Mouse (Mus musculus): ENCODE data around the gene Ecel1. TPM values are rescaled to one million over a fixed set of nuclear protein-coding genes. Genes with fewer than 3 reads are reported as not detected.

Gene Ecel1
- polyA plus RNA-seq, 1 experiment from 2014 or later, result 1.0 TPM

- H3K4me3 ChIP-seq, result no peak overlapping the region
- no peak for ATAC-seq (ENCODE audit: extremely low read depth, insufficient number of reproducible peaks, low FRiP score, low TSS enrichment)
- no peaks in the 10 kb centered on the region for H3K36me3 ChIP-seq
- no peaks in the 10 kb centered on the region for H3K4me1 ChIP-seq
- H3K4me2 ChIP-seq, result no peak overlapping the region
- peaks cover 23% of the 10 kb centered on the region for H3K27me3 ChIP-seq (replicated peaks)
- H3K27ac ChIP-seq (replicated peaks), result no peak overlapping the region
- H3K9me3 ChIP-seq, result no peaks in the 10 kb centered on the region
- H3K9ac ChIP-seq, result no peak overlapping the region
- 69% methylated on average over 4 of the region's 4 CpGs for WGBS
Measured at GRCm38 (mm10) chr1:87141550-87141949, 14.8 kb downstream of the Ecel1 start.

GRCm38 (mm10) chr1:87131803-87132202 lies 24.5 kb downstream of the Ecel1 start:
- Histone ChIP-seq H3K9ac (no peak overlapping the region), H3K4me3 (no peak overlapping the region), H3K27ac (replicated peaks) (no peak overlapping the region), H3K9me3 (no peaks in the 10 kb centered on the region), H3K4me2 (no peak overlapping the region), H3K27me3 (replicated peaks) (peaks cover 36% of the 10 kb centered on the region), H3K4me1 (peaks cover 5% of the 10 kb centered on the region), H3K36me3 (no peaks in the 10 kb centered on the region)
- no peak for ATAC-seq (ENCODE audit: extremely low read depth, insufficient number of reproducible peaks, low FRiP score, low TSS enrichment)
- 81% methylated on average over 4 of the region's 4 CpGs for WGBS

GRCm38 (mm10) chr1:87127206-87128030 lies 28.9 kb downstream of the Ecel1 start:
- Histone ChIP-seq H3K9ac (0 out of 2 replicates have a peak overlapping the region, but pooled peaks have one; percentile 40), H3K36me3 (no peaks in the 10 kb centered on the region), H3K27me3 (replicated peaks) (peaks cover 63% of the 10 kb centered on the region), H3K4me1 (peaks cover 5% of the 10 kb centered on the region), H3K27ac (replicated peaks) (no peak overlapping the region), H3K9me3 (no peaks in the 10 kb centered on the region), H3K4me3 (peak overlapping the region; percentile 34), H3K4me2 (peak overlapping the region; percentile 62)
- WGBS, result 5% methylated on average over 43 of the region's 43 CpGs
- ATAC-seq (ENCODE audit: extremely low read depth, insufficient number of reproducible peaks, low FRiP score, low TSS enrichment), result no peak

DNA sequence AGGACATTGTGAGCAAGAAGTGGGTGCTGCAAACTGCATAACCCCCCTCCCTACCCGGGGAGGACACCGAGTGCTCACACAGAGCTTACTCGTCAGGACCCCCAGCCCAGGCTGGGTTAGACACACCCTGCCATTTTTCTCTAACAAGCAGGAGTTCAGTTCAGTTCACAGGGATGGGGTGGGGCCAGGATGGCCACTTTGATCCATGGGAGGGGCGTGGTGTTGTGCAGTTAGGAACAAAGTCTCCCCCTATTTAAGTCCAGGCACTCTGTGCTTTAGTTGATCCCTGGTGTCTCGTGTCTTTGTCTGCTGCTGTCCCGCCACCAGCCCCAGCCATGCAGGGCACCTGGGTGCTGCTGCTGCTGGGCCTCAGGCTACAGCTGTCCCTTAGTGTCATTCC lies 31.6 kb downstream of the Ecel1 start, which contains the start of gene Akp3:
Gene Akp3, plus strand, starts transcription at position 301 of the 400 bp plus-strand sequence.
- H3K9ac ChIP-seq, result no peak within 1 kb of the TSS
- H3K4me3 ChIP-seq, result no peak within 1 kb of the TSS
- peaks cover 56% of the 10 kb centered on the region for H3K27me3 ChIP-seq (replicated peaks)
- H3K36me3 ChIP-seq, result no peaks in the 10 kb centered on the region
- ATAC-seq (ENCODE audit: extremely low read depth, insufficient number of reproducible peaks, low FRiP score, low TSS enrichment), result no peak
- no peak within 1 kb of the TSS for H3K4me2 ChIP-seq
- no peaks in the 10 kb centered on the region for H3K9me3 ChIP-seq
- H3K4me1 ChIP-seq, result peaks cover 5% of the 10 kb centered on the region
- 71% methylated on average over 6 of the region's 6 CpGs for WGBS
- no peak within 1 kb of the TSS for H3K27ac ChIP-seq (replicated peaks)

GRCm38 (mm10) chr1:87114784-87115183 lies 41.5 kb downstream of the Ecel1 start:
- 0 out of 2 replicates have a peak, but pooled peaks cover 3% of the 10 kb centered on the region for H3K4me1 ChIP-seq
- H3K36me3 ChIP-seq, result no peaks in the 10 kb centered on the region
- H3K9me3 ChIP-seq, result no peaks in the 10 kb centered on the region
- no peak overlapping the region for H3K4me2 ChIP-seq
- H3K4me3 ChIP-seq, result no peak overlapping the region
- no peak overlapping the region for H3K9ac ChIP-seq
- ATAC-seq (ENCODE audit: extremely low read depth, insufficient number of reproducible peaks, low FRiP score, low TSS enrichment), result no peak
- 62% methylated on average over 1 of the region's 1 CpGs for WGBS
- H3K27ac ChIP-seq (replicated peaks), result no peak overlapping the region
- no peaks in the 10 kb centered on the region for H3K27me3 ChIP-seq (replicated peaks)

DNA sequence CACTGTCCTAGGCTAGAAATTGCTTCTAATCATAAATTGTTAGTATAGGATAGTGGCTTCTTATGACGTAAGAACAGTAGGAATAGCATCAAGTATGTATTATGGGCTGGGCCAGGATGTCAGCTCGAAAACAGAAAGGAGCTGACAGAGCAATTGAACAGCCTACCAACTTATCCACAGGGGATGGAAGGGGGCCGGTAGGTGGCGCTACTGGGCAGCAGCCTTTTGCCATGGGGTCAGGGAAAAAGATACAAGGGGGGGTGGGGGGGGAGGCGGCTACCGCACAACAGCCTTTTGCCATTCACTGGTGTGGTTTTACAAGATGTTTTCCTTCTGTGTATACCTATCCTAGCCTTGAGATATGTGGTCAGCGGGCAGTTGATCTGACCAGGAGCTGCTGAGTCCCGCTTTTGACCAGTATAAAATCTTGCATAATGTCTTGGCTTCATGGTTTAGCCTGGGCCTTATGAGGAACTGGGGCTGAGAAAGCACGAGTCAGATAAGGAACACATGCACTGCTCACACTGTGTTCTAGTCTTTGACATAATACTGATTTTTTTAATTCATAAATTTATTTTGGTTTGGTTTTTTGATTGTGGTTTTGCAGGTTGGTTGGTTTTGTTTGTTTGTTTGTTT lies 44.5 kb downstream of the Ecel1 start:
- no peak overlapping the region for H3K9ac ChIP-seq
- H3K36me3 ChIP-seq, result no peaks in the 10 kb centered on the region
- 0 out of 2 replicates have a peak, but pooled peaks cover 3% of the 10 kb centered on the region for H3K4me1 ChIP-seq
- H3K4me2 ChIP-seq, result no peak overlapping the region
- H3K4me3 ChIP-seq, result no peak overlapping the region
- H3K27ac ChIP-seq (replicated peaks), result no peak overlapping the region
- no peaks in the 10 kb centered on the region for H3K27me3 ChIP-seq (replicated peaks)
- 36% methylated on average over 9 of the region's 9 CpGs for WGBS
- no peaks in the 10 kb centered on the region for H3K9me3 ChIP-seq
- no peak for ATAC-seq (ENCODE audit: extremely low read depth, insufficient number of reproducible peaks, low FRiP score, low TSS enrichment)

- Histone ChIP-seq H3K9me3 (no peaks in the 10 kb centered on the region), H3K27me3 (replicated peaks) (no peaks in the 10 kb centered on the region), H3K9ac (no peak overlapping the region), H3K4me1 (no peaks in the 10 kb centered on the region), H3K27ac (replicated peaks) (no peak overlapping the region), H3K4me2 (no peak overlapping the region), H3K4me3 (no peak overlapping the region), H3K36me3 (no peaks in the 10 kb centered on the region)
- 72% methylated on average over 4 of the region's 4 CpGs for WGBS
- ATAC-seq (ENCODE audit: extremely low read depth, insufficient number of reproducible peaks, low FRiP score, low TSS enrichment), result no peak
Measured at GRCm38 (mm10) chr1:87108564-87108963, 47.8 kb downstream of the Ecel1 start.

DNA sequence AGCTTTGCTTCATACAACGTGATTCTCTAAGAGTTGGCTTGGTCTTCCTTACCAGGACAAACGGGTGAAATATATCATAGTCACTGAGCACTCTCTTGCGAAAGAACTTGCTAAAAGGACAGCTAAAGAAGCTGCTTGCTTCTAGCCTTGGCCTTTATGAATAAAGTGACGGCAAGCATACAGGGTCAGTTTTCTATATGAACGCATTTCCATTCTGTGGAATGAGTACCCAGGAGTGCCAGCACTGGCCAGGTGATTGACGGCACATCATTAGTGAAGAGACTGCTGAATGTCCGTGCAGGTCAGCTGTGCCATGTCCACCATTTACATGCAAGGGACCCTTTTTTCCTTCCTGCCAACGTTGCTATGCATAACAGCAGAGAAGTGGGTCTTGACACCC lies 49.8 kb downstream of the Ecel1 start:
- H3K9ac ChIP-seq, result no peak overlapping the region
- no peaks in the 10 kb centered on the region for H3K36me3 ChIP-seq
- no peak for ATAC-seq (ENCODE audit: extremely low read depth, insufficient number of reproducible peaks, low FRiP score, low TSS enrichment)
- H3K27me3 ChIP-seq (replicated peaks), result no peaks in the 10 kb centered on the region
- H3K4me3 ChIP-seq, result no peak overlapping the region
- H3K4me2 ChIP-seq, result no peak overlapping the region
- no peaks in the 10 kb centered on the region for H3K9me3 ChIP-seq
- 68% methylated on average over 8 of the region's 8 CpGs for WGBS
- H3K4me1 ChIP-seq, result no peaks in the 10 kb centered on the region
- no peak overlapping the region for H3K27ac ChIP-seq (replicated peaks)

- H3K27me3 ChIP-seq (replicated peaks), result peaks cover 15% of the 10 kb centered on the region
- ATAC-seq (ENCODE audit: extremely low read depth, insufficient number of reproducible peaks, low FRiP score, low TSS enrichment), result no peak
- H3K36me3 ChIP-seq, result no peaks in the 10 kb centered on the region
- H3K4me1 ChIP-seq, result 0 out of 2 replicates have a peak, but pooled peaks cover under 1% of the 10 kb centered on the region
- WGBS, result 89% methylated on average over 1 of the region's 1 CpGs
- H3K27ac ChIP-seq (replicated peaks), result no peak overlapping the region
- no peak overlapping the region for H3K4me3 ChIP-seq
- H3K9ac ChIP-seq, result no peak overlapping the region
- H3K4me2 ChIP-seq, result no peak overlapping the region
- no peaks in the 10 kb centered on the region for H3K9me3 ChIP-seq
Measured at GRCm38 (mm10) chr1:87103936-87104335, 52.4 kb downstream of the Ecel1 start.

DNA sequence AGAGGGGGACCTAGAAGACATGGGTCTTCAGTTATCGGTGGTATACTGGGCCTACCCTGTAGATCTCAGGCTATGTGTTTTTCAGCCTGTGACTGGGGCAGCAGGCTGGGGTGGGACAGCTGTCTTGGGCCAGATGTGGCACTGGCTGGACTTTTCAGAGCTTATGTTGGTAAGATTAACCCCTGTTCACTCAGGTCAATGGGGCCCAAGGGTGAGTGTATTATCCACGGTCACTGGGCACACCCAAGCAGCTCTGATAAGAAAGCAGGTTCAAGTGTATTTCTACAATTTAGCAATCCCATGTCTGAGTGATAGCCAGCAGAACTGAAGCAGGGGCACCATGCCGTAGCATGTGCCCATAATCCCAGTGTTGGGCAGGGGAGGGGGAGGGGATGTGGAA lies 54.2 kb downstream of the Ecel1 start:
- Histone ChIP-seq H3K36me3 (no peaks in the 10 kb centered on the region), H3K27ac (replicated peaks) (no peak overlapping the region), H3K4me3 (no peak overlapping the region), H3K9ac (no peak overlapping the region), H3K4me1 (peaks cover 5% of the 10 kb centered on the region; the same call in 1 of the 2 replicates), H3K27me3 (replicated peaks) (peaks cover 24% of the 10 kb centered on the region), H3K9me3 (no peaks in the 10 kb centered on the region), H3K4me2 (no peak overlapping the region)
- 75% methylated on average over 3 of the region's 3 CpGs for WGBS
- ATAC-seq (ENCODE audit: extremely low read depth, insufficient number of reproducible peaks, low FRiP score, low TSS enrichment), result no peak

- Histone ChIP-seq H3K9ac (no peak within 1 kb of the TSS), H3K9me3 (no peaks in the 10 kb centered on the region), H3K4me2 (no peak within 1 kb of the TSS), H3K4me1 (peaks cover 5% of the 10 kb centered on the region; the same call in 1 of the 2 replicates), H3K27me3 (replicated peaks) (peaks cover 31% of the 10 kb centered on the region), H3K36me3 (no peaks in the 10 kb centered on the region), H3K4me3 (no peak within 1 kb of the TSS), H3K27ac (replicated peaks) (no peak within 1 kb of the TSS)
- 65% methylated on average over 1 of the region's 1 CpGs for WGBS
- no peak for ATAC-seq (ENCODE audit: extremely low read depth, insufficient number of reproducible peaks, low FRiP score, low TSS enrichment)
Measured at GRCm38 (mm10) chr1:87101411-87101810, 54.9 kb downstream of the Ecel1 start, which contains the start of gene Alpi. Gene Alpi (minus strand): TSS chr1:87101606.
